Mouse (Mus musculus) erythroblast, embryonic 14.5 days (primary cell): Measurements from ENCODE around the gene Olfr1309. TPM values are rescaled to one million over a fixed set of nuclear protein-coding genes. Genes with fewer than 3 reads are reported as not detected.
"Not testable (repeated sequence)": the region's sequence is repeated elsewhere in the genome, so short reads cannot be mapped to it uniquely, and the experiment has no call there.

Source experiments
- H3K27me3 ChIP-seq: 2 replicates; pipeline ENCODE4 v1.6.1; 2012; ENCODE audit warnings: inconsistent platforms; ENCODE audit not compliant: control insufficient read depth
- H3K36me3 ChIP-seq: 2 replicates; pipeline ENCODE4 v1.6.1; 2012; ENCODE audit warnings: mild to moderate bottlenecking, inconsistent platforms; ENCODE audit not compliant: control insufficient read depth
- H3K4me1 ChIP-seq: 2 replicates; pipeline ENCODE4 v1.6.1; 2012; ENCODE audit warnings: inconsistent platforms; ENCODE audit not compliant: control insufficient read depth
- H3K4me3 ChIP-seq: replicated peaks from 2 replicates; pipeline ENCODE3; 2012; ENCODE audit warnings: moderate library complexity, mild to moderate bottlenecking, inconsistent platforms
- H3K9me3 ChIP-seq: 2 replicates; pipeline ENCODE4 v1.6.1; 2012; ENCODE audit warnings: low read length, inconsistent platforms, mixed read lengths; ENCODE audit not compliant: control insufficient read depth
- GATA1 ChIP-seq: IDR thresholded peaks from 2 replicates; pipeline ENCODE4 v1.6.1; 2012; ENCODE audit warnings: low read length, inconsistent platforms, mixed read lengths
- TAL1 ChIP-seq: IDR thresholded peaks from 3 replicates; pipeline ENCODE4 v1.6.1; 2012; ENCODE audit warnings: low read length, inconsistent platforms, mixed read lengths
- polyA plus RNA-seq: library from polyadenylated mRNA; stranded (reverse); fragments of >175 nt; gene quantifications from 2 replicates; pipeline ENCODE4 v1.2.3, GENCODE M21; 2012

Gene Olfr1309
- polyA plus RNA-seq: not detected in 2 replicates

DNA sequence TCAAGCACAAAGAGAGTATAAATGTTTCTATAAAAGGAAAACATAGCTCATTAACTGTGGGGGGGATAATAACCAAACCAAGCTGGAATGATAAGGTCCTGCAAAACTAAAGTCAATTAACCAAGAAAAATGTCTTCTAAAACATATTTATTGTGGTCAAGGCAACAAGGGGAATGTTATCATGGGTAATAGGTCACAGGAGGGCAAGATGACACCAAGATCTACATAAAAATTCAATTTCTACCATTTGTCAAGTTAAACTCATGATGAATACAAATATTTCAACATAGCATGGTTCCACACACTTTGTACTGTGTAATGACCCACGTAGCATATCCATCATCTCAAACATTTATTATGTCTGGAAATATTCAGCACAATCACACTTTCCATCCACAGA is at the start of gene Olfr1309:
Olfr1309 (minus strand) TSS at position 101 of the 400 bp plus-strand sequence.
- Histone ChIP-seq H3K9me3 (0 out of 2 replicates have a peak, but pooled peaks cover 3% of the 10 kb centered on the region), H3K4me1 (no peaks in the 10 kb centered on the region), H3K36me3 (no peaks in the 10 kb centered on the region), H3K4me3 (no peak within 1 kb of the TSS), H3K27me3 (no peaks in the 10 kb centered on the region)
- no peak for TF ChIP-seq GATA1
- TF ChIP-seq TAL1: no peak

DNA sequence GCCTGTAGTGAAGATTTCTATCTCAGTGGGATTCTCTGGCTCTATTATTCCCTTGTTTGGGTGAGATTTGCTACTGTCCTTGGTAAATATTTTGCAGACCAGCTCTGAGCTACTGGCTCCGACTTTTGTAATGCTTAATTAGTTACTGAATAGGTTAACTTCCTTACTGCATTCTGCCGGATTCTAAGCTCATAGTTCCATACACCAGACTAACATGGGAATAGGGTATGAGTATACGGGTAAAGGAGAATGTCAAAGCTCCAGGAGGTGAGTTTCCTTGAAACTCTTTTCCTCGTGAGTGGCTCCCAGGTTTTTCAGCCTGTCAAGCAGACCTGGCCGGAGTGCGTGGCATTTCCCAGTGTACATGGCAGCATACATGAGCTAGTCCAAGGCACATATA is 36.9 kb upstream of the Olfr1309 start:
- not testable (repeated sequence) for H3K36me3 ChIP-seq, H3K4me1 ChIP-seq, H3K4me3 ChIP-seq, H3K27me3 ChIP-seq, H3K9me3 ChIP-seq

DNA sequence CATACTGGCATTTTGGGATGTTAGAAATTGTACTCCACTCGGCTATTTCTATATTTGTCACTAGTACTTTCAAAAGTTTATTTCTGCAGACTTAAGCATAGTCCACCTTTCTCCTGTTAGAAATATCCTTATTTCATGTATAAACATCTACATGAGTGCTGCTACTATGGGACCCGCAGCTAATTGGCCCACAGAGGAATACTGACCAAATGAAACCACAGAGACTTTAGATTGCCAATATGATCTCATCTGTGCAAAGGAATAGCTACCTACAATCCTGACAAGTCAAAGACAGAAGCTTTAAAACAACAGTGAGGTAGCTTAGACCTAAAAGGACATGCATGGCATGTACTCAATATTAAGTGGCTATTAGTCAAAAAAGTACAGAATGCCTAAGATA is 34.2 kb upstream of the Olfr1309 start, which contains the start of gene Olfr1311:
Olfr1311 (minus strand) TSS at position 101 of the 400 bp plus-strand sequence.
- no peaks in the 10 kb centered on the region for H3K27me3 ChIP-seq
- H3K9me3 ChIP-seq: peaks cover 2% of the 10 kb centered on the region; the same call in 1 of the 2 replicates
- no peak for TF ChIP-seq TAL1
- TF ChIP-seq GATA1: no peak
- H3K36me3 ChIP-seq: no peaks in the 10 kb centered on the region
- H3K4me1 ChIP-seq: no peaks in the 10 kb centered on the region
- H3K4me3 ChIP-seq: no peak within 1 kb of the TSS

DNA sequence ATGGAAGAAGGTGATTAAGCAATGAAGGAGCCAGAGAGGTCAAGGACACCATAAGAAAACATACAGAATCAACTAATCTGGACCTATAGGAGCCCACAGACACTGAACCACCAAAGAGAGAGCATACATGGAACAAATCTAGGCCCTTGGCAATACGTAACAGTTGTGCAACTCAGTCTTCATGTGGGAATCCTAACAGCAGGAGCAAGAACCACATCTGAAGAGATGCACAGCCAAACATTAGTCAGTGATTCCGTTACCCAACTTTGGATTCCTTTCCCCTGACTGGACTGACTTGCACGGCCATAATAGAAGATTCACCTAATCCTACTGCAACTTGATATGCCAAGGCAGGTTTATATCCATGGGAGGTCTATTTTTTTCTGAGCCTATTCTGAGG is 24.8 kb upstream of the Olfr1309 start:
- no peaks in the 10 kb centered on the region for H3K27me3 ChIP-seq
- TF ChIP-seq TAL1 (no peak), GATA1 (no peak)
- H3K9me3 ChIP-seq: no peaks in the 10 kb centered on the region
- no peaks in the 10 kb centered on the region for H3K36me3 ChIP-seq
- no peak overlapping the region for H3K4me3 ChIP-seq
- H3K4me1 ChIP-seq: no peaks in the 10 kb centered on the region

DNA sequence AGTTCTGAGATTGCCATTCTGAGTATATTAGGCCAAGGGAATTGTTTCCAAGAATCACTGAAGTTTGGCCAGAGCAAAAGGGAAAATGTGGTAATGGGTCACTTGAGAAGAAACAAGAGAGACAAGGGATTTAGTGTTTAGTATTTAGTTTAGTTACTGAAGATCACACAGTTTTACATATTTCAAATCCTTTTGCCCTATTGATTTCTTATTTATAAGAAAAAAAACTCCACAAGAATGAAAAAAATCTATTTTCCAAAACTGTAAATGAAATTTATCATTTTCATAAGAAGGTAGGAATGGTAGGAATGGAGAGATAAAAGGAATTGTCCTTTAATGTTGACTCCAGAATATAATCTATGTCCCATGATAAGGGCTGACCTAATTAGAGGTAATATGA is 22.5 kb upstream of the Olfr1309 start, which contains the start of gene Olfr1310:
Olfr1310 (minus strand) TSS at position 101 of the 400 bp plus-strand sequence.
- no peaks in the 10 kb centered on the region for H3K27me3 ChIP-seq
- no peaks in the 10 kb centered on the region for H3K4me1 ChIP-seq
- H3K4me3 ChIP-seq: no peak within 1 kb of the TSS
- TF ChIP-seq GATA1 (no peak), TAL1 (no peak)
- H3K9me3 ChIP-seq: no peaks in the 10 kb centered on the region
- no peaks in the 10 kb centered on the region for H3K36me3 ChIP-seq

DNA sequence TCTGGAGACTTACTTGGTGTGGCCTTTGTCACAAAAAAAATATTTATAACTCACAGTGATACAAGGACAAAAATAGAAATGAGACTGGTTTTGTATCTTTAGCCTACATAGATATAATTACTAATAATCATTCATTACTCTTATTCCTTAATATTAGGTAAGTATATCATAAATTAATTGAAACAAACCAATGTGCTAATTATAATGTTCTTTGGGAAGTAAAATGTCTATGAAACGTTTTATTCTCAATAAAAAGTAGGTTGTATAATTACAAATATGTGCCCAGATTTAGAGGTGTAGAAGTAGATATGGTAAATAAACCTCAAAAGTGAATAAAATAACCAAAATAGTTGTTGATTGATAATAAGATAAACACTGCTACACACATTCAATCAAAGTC is 25.2 kb downstream of the Olfr1309 start, which contains the start of gene Olfr1308:
Olfr1308 (minus strand) TSS at position 101 of the 400 bp plus-strand sequence.
- TF ChIP-seq GATA1 (no peak), TAL1 (no peak)
- H3K4me1 ChIP-seq: no peaks in the 10 kb centered on the region
- H3K9me3 ChIP-seq: peaks cover 5% of the 10 kb centered on the region; the same call in 1 of the 2 replicates
- H3K36me3 ChIP-seq: no peaks in the 10 kb centered on the region
- H3K4me3 ChIP-seq: no peak within 1 kb of the TSS
- no peaks in the 10 kb centered on the region for H3K27me3 ChIP-seq

DNA sequence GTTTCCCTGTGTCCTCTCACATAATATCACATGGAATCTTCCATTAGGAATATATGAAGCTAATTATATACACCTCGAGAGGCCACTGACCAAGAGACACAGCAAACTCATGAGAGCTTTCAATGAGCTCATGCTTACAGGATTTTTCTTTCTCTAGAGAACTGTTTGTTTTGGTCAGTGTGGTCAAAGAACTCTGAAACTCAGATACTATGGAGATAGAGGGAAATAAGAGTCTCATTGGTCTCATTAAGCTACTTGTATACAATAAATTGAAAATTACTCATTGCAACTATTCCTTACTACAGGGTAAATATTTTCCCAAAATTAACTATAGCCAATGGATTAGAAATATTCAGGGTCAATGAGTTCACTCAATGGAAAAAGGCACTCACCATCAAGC is 40.7 kb downstream of the Olfr1309 start, which contains the start of gene Olfr1307:
Olfr1307 (minus strand) TSS at position 101 of the 400 bp plus-strand sequence.
- Histone ChIP-seq H3K9me3 (no peaks in the 10 kb centered on the region), H3K27me3 (no peaks in the 10 kb centered on the region)
- no peak for TF ChIP-seq GATA1
- no peak for TF ChIP-seq TAL1

More for the DNA sequence above, 40.7 kb downstream of the Olfr1309 start, which contains the start of gene Olfr1307:
- no peaks in the 10 kb centered on the region for H3K4me1 ChIP-seq
- no peaks in the 10 kb centered on the region for H3K36me3 ChIP-seq
- no peak within 1 kb of the TSS for H3K4me3 ChIP-seq

Other genes starting within 250 kb of the Olfr1309 start
- not detected in 2 replicates for gene Olfr1301, start 239.3 kb downstream of the Olfr1309 start, polyA plus RNA-seq
- gene Olfr1302, start 212.9 kb downstream of the Olfr1309 start, polyA plus RNA-seq: not detected in 2 replicates
- gene Olfr1303, start 169.9 kb downstream of the Olfr1309 start, polyA plus RNA-seq: not detected in 2 replicates
- gene Olfr1305, start 113.1 kb downstream of the Olfr1309 start, polyA plus RNA-seq: not detected in 2 replicates
- not detected in 2 replicates for gene Olfr1306, start 74.0 kb downstream of the Olfr1309 start, polyA plus RNA-seq
- not detected in 2 replicates for gene Olfr1307, start 40.8 kb downstream of the Olfr1309 start, polyA plus RNA-seq
- gene Olfr1308, start 25.3 kb downstream of the Olfr1309 start, polyA plus RNA-seq: not detected in 2 replicates
- not detected in 2 replicates for gene Olfr1310, start 22.4 kb upstream of the Olfr1309 start, polyA plus RNA-seq
- gene Olfr1311, start 34.1 kb upstream of the Olfr1309 start, polyA plus RNA-seq: not detected in 2 replicates
- gene Olfr1312, start 60.0 kb upstream of the Olfr1309 start, polyA plus RNA-seq: not detected in 2 replicates
- not detected in 2 replicates for gene Olfr1313, start 87.6 kb upstream of the Olfr1309 start, polyA plus RNA-seq
- not detected in 2 replicates for gene Olfr1314, start 106.5 kb upstream of the Olfr1309 start, polyA plus RNA-seq
- gene Olfr1315-ps1, start 125.2 kb upstream of the Olfr1309 start, polyA plus RNA-seq: not detected in 2 replicates
- not detected in 2 replicates for gene Olfr1316, start 144.7 kb upstream of the Olfr1309 start, polyA plus RNA-seq
- 0.03 TPM in 1 of 2 replicates, not detected in the other for gene Olfr1317, start 150.0 kb upstream of the Olfr1309 start, polyA plus RNA-seq
- 0.03 TPM in 1 of 2 replicates, not detected in the other for gene Olfr1318, start 163.9 kb upstream of the Olfr1309 start, polyA plus RNA-seq
- gene Lpcat4, start 249.2 kb upstream of the Olfr1309 start, polyA plus RNA-seq: 0.11 and 0.85 TPM in 2 replicates